Mouse (Mus musculus) stomach, postnatal 0 days (tissue): ENCODE data around the gene Ktn1.

Experiments
- CTCF ChIP-seq: IDR thresholded peaks from 2 replicates; pipeline ENCODE4 v1.5.1; 2016; ENCODE audit warnings: antibody characterized with exemption, low read depth, mild to moderate bottlenecking, moderate library complexity
- EP300 ChIP-seq: optimal IDR thresholded peaks from 2 replicates; pipeline ENCODE3; 2016; ENCODE audit warnings: antibody characterized with exemption

DNA sequence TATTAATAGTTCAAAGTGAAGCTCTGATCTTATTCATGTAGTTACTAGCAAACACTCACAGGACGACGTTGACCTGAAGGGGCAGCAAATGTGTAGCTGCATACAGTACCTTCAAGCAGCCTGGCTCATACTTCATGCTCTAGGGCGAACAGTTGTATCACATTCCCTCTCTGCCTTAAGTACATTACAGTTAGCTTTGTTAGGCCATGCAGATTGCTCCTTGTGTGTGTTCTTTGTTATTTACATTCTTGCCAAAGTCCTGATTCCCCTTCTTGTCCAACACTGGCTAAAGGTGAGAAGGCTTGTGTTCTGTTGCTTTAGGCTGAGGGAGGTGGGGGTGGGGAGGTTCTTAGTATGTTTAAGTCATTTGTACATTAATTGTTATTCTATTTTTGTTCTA, 61.3 kb downstream of the Ktn1 start:
- TF ChIP-seq CTCF (no peak), EP300 (no peak)
